Mouse (Mus musculus): Measurements from ENCODE around the gene Fam240b.

DNA sequence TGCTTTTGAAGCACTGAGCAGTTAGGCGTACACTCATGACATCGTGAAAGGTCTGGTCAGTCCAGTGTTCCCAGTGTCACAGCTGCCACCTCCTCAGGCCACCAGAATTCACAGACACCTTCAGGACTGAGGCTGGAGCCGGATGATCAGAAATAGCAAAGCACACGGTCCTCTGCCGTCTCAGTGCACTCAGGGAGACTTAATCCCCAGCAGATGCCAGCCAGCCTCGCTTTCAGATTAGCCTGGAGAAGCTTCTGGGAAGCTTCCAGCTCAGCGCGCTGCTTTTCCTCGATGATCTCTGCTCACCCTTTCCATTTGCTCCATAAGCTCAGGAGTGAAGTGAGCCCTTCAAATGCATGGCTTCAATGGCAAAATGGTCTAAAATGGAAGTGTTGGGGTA, 32.4 kb downstream of the Fam240b start:
- TF ChIP-seq CTCF (IDR thresholded peaks at IDR 0.05; ENCODE audit: low read depth, low read length) (no peak), GATA1 (IDR thresholded peaks at IDR 0.05; ENCODE audit: borderline replicate concordance, low read length) (no peak), GATA2 (IDR thresholded peaks at IDR 0.05; ENCODE audit: borderline replicate concordance, low read depth, low read length) (no peak), POLR2AphosphoS5 (IDR thresholded peaks at IDR 0.05; ENCODE audit: insufficient replicate concordance, low read depth, low read length) (no peak), TAL1 (conservative IDR thresholded peaks at IDR 0.05; ENCODE audit: low read depth, low read length) (no peak)

All from G1E (cell line).